Mouse (Mus musculus): ENCODE results near the gene Pnpt1.

The Pnpt1 gene

DNA sequence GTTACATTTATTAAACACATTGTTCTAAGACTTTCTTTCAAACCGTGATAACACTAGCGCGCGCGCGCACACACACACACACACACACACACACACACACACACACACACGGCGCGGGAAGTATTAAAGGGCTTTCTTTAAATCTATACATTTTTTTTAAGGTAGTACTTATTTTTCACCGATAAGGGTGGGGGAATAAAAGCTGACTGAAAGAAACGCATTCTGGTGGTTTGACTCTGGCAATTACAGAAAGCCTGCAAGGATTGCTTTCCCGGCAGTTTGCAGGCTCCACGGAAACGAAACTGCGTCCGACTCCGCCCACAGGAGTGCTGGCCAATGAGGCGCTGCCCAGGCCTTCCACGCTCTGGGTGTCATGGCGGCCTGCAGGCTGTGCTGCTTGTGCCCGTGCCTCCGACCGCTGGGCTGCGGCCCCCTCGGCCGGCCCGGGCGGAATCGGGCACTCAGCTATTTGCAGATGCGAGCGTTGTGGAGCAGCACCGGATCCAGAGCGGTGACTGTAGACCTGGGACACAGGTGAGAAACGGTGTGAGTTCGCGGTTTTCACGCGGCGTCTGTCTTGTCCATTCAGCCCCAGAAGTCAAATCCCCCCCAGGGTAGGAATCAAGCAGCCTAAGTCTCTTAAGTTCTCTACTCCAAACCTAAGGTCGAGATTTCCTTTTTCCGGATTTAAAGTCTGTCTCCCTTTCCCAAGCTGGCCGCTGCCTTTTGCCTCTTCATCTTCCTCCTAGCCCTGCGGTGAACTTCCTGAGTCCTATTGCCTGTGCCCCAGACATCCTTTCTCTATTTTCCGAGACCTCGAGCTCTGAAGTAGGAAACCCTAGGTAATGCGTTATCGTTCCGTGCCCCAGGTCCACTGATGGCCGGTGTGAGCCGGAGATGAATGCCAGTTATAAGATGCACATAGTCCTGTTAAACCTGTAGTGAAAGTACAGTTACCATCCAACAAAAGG, at the start of gene Pnpt1:
Gene Pnpt1, plus strand, starts transcription at position 360 of the 971 bp plus-strand sequence.
- peak; percentile 90 to 94 for DNase-seq

DNA sequence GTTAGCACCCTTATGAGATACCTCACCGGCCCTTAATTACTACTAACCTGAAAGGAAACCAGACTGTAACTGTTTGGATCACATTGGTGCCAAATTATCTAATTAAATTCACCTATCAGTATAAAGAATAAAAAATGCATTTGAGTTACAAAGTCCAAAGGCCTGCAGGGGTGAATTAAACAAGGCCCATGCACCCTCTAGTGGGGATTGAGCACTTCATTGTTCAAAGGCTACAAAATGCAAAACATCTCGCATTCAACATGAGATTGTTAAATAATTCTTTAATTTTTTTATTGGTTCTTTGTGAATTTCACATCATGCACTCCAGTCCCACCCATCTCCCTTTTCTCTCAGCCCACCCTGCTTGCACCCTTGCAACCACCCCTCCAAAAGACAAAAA, 38.1 kb upstream of the Pnpt1 start:
- DNase-seq = no peak

DNA sequence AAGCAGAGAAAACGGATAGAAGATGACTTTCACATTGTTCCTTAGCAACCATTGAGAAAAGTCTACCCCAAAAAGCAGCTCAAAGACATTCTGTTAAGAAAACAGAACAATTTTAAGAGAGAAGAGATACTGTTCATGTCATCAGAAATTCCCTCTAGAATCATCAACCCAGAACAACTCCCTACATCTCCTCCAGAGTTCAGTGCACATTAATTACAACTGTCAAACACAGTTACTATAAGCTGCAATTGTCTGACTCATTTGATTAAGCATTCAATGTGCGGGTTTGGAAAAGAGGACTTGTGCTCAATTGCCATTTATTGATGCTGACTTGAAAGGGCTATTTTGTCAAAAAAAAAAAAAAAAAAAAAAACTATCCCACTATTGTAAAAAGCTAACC, 31.6 kb upstream of the Pnpt1 start:
- DNase-seq = no peak

DNA sequence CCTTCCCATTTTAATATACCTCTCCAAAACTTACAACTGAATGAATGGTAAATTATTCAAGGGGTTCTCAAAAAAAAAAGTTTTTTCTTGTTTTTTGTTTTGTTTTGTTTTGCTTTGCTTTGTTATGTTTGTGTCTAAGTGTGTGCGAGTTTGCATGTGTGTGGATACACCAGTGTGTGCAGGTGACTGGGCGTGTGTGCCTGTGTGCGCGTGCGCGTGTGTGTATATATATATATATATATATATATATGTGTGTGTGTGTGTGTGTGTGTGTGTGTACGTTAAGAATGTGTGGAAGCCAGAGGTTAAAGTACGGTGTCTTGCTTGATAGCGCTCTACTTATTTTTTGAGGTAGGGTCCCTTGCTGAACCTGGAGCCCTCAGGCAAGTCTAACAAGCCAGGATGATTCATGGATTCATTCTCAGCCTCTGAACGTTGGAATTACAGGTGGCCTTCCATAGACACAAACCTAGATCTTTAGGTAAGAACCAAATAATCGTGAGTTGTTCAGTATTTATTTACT, 621 bp upstream of the Pnpt1 start:
- DNase-seq = peak; percentile 27 to 29

DNA sequence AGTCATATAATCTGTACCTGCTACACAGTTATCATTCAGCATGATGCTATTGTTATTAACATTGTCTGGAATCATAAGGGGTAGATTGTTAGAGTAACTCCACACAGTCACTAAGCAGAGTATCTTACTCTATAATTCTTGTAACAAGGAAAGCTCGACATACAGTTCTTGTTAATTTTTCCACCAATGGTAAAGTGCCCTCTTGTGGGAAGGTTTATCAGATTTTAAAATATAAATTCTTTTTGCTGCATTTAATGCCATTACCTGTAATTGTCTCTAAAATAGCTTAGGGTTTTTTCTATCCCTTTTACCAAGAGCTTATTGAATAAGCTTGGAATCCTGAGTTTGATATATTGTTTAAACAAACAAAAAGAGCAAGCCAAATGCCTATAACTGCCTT, 10.1 kb downstream of the Pnpt1 start:
- no peak for DNase-seq

DNA sequence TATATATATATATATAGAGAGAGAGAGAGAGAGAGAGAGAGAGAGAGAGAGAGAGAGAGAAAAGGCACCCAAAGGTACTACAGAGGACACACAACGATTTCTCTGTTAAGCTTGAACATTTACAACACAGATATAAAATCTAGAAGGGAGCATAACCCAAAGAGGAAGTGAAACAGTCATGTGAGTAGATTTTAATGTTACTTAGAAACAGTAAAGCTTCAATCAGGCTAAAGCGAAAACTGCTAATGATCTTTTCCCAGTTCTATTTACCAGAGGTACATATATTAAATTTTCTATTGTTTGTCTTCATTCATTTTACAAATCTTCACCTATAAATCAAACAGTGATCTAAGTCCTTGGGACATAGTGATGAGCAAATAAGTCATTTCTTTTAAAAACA, 18.4 kb downstream of the Pnpt1 start:
- DNase-seq = no peak

DNA sequence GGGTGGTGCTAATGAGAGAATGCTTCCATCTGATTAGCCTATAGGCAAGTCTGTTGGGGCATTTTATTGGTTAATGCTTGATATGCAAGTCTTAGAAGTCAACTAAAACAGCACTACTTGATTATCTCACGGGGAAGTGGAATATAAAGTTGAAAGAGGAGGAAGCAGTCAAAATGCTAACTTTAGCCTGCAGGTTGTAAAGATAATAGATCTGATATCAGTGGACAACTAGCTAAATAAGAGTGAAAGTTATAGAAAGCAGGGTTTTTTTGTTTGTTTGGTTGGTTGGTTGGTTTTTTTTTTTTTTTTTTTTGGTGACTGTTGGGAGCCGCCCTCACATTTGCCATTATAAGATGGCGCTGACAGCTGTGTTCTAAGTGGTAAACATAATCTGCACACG, 33.0 kb downstream of the Pnpt1 start:
- DNase-seq = no peak

DNA sequence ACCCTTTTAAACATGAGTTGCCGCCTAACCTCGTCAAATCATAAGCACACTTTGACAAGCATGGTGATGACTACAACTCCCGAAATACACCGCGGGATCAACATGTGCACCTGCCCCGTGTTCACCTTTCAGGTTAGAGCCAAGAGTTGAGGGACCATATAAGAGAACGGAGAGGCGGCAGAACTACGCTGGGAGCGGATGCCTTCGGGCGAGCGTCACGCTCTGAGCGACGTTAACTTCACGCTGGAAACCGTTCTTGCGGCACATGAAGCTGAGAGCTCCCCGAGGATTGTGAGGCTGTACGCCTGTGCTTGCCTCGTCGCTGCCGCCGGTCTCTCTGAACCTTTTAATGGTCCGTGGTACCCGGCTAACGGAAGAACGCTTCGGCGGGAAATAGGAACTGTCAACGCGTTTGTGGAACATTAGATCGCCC, 41.4 kb downstream of the Pnpt1 start:
- peak; percentile 68 to 76 for DNase-seq

DNA sequence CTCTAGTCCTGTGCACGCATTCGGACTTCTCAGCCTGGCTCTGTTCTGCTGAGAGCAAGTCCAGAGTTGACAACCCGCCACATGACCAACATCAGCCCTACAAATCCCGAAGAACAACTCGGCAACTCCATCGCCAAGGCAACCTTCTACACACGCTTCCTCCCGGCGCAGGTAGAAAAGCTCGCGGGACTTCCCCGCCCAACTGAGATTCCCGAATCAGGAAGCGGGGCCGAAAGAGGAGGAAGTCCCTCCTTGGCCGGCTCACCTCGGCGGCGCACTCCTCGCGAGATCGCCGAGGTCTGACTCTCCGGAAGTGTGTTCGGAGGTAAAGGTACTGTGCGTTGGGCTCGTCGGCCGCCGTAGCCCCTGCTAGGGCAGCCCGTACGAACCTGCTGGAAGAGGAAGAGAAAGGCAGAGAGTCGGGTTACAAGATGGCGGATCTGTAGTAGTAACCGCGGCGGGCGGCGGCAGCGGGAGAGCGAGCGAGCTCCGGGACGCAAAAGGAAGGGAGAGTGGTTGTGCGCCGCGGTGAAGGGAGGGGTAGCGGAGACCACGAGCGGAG, 42.1 kb downstream of the Pnpt1 start, which contains the start of gene Ppp4r3b:
Gene Ppp4r3b, plus strand, starts transcription at position 328 of the 562 bp plus-strand sequence.
- peak; percentile 99 for DNase-seq

DNA sequence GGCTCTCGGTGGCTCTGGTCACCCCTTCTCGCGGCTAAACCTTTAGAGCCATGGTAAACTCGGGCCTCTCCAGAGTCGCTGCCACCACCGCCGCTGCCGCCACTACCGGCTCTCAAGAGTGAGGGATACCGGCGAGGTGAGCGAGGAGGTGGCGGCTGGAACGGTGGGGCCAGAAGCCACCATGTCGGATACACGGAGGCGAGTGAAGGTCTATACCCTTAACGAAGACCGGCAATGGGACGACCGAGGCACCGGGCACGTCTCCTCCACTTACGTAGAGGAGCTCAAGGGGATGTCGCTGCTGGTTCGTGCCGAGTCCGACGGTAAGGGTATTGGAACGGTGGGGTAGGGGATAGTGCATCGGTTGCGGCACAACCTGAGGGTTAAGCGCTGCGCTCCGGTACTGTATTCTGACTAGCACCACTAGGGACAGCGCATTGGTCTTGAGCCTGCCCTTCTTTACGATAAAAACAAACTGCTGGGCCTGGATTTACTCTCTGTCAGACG, 42.6 kb downstream of the Pnpt1 start:
- DNase-seq = peak in 1 of 2 experiments; percentile 64

DNA sequence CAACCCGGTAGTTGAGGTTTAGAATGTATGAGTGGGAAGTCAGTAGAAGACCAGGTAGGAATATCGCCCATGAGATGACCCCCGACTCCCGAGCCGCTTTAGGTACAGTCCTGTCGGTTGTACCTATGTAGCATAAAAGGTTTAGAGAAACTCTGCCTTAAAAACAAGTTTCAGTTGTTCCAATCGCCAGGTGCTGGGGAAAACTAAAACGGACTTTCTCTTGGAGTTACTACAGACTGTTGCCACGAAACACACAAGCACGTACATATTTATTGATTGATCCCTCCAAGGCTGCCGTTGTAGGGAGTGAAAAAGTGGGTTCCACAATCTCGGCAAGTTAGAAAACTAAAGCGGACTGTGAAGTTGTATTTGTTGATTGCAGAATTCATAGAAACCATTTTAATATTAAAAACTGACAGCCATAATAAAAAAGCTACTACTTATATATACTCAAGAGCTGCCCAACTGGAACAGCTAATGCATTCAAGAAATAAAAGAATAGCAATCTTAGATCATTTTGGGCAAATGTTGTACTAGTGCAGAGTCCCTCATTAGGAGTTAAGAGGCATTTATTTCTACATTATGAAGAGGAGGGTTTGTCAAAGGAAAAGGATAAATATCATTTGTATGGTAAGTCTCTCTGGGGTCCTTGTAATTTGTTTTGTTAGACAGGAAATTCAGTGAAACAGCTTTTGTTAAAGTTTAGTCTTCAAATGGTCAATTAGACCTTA, 43.3 kb downstream of the Pnpt1 start:
- DNase-seq = no peak

DNA sequence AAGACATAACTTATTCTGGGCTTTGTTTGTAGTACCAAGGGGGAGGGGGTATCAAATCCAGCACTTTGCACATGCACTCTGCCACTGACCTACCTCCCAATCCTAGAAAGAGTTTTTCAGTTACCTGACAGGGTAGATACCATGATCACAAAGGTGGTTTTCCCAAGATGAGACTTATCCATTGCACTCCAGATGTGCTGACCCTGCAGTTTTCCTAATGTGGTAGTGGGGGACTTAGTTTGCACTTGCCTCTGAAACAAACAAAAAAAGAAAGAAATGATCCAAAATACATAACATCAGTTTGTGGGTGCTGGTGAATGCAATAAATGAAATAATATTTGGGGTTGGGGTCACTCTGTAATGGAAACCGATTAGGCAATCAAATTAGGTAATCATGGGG, 48.8 kb downstream of the Pnpt1 start:
- DNase-seq = no peak

DNA sequence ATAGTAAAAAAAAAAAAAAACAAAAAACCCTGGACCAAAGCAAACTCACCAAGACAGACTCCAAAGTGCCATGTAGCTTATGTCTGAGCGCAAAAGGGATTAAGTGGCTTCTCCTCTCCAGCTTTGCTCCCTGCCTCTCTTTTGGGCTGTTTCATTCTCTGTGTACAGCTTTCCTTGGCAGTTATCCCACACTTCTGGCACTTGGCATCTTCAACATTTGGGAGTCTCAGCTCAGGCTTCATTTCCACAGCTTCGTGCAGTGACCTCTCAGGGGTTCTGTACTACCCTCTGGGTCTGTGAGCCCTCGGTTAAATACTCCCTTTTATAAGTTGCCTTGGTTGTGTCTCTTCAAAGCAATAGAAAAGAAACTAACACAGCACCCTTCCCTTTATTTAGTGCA, 50.1 kb downstream of the Pnpt1 start:
- DNase-seq = peak; percentile 60 to 74

DNA sequence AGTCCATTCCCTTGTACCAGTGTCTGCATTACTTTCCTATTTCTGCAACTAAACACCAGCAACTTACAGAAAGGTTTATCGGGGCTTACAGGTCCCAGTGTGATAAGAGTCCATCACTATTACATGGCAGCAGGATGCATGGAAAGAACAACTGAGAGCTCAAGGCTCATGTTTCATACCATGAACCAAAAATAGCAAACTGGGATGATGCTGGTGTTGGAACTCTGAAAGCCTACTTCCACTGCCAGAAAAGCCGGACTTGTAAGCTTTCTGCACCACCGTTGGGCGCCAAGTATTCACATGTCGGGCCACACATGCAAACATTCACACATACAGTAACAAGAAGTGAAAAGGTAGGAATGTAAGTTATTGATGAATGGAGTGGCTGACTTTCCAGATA, 51.2 kb downstream of the Pnpt1 start:
- DNase-seq = no peak

DNA sequence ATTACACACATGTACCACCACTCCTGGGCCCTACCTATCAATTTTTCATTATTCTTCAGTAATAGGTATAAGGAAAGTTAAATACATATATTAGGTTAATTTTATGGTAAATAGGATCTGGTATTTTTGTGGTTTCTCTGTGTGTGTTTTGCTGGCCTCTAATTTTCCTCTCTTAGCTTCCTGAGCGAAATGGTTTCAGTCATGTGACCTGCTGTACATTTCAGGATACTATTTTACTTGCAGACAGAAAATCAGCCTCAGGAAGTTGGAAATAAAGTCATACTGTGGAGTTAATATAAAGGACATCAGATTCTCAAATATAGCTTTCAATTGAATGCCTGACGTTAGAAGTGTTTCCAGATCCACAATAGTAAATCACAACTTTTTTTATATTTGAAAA, 58.4 kb downstream of the Pnpt1 start:
- DNase-seq = no peak

DNA sequence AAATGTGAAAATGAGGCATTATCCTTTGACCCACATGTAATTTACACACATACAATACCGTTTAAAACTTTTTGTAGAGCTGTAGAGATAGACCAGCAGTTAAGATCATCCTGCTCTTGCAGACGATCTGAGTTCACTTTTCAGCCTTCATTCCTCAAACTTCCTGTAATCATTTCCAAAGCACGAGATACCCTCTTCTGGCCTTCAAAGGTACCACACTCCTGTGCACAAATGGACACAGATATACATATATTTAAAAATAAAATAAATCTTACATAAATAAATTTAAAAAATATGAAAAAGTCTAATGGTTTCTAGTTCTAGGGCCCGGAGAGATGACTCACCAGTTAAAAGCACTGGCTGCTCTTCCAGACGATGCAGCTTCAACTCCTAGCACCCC, 73.1 kb downstream of the Pnpt1 start:
- no peak for DNase-seq

DNA sequence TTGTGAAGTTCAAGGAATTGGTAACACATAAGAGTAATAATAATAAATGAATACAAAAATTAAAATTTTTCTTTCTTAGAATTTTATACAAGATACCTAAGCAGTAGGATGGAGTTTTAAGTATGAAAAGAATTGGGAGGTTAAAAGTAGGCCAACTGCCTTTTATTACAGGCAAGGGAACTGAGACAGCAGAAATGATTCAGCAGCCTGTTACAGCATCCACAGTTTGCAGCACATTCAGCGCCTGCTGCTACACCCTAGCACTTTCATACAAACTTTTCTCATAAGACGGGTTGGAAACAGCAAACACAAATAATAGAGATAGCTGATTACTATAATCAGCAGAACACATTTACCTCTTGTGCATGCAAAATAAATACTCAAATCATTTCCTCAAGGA, 79.2 kb downstream of the Pnpt1 start:
- no peak for DNase-seq
